Mouse (Mus musculus): ENCODE measurements at regions not wholly inside any gene's neighbourhood (a gene's known extent, or its start where the extent isn't known, plus 50 kb on each side); places are given as distances from the start of the nearest gene placed in this dataset.

- peak overlapping the region; percentile 5 for H3K4me2 ChIP-seq (ENCODE audit: low read depth)
- no peak overlapping the region for H3ac ChIP-seq (ENCODE audit: control insufficient read depth, insufficient read length)
- no peaks in the 10 kb centered on the region for H3K27me3 ChIP-seq (ENCODE audit: control insufficient read depth, insufficient read depth, insufficient read length)
- no peaks in the 10 kb centered on the region for H3K36me3 ChIP-seq (ENCODE audit: control insufficient read depth, insufficient read depth)
- no peak overlapping the region for H3K4me3 ChIP-seq
- no peaks in the 10 kb centered on the region for H3K79me2 ChIP-seq (ENCODE audit: control insufficient read depth, insufficient read depth)
- TF ChIP-seq TCF12 (IDR thresholded peaks at IDR 0.05; ENCODE audit: insufficient read depth, poor library complexity, severe bottlenecking) (no peak), SRF (IDR thresholded peaks at IDR 0.05; ENCODE audit: control insufficient read depth, insufficient read length, low read depth) (no peak), E2F4 (IDR thresholded peaks at IDR 0.05; ENCODE audit: insufficient read depth) (no peak), USF1 (IDR thresholded peaks at IDR 0.05; ENCODE audit: low read depth) (no peak), TCF3 (IDR thresholded peaks at IDR 0.05; ENCODE audit: insufficient read length, low read depth) (peak; percentile 34), CEBPB (IDR thresholded peaks at IDR 0.05; ENCODE audit: insufficient read depth, poor library complexity, severe bottlenecking) (0 out of 2 replicates have a peak, but pooled peaks have one; percentile 18), REST (IDR thresholded peaks at IDR 0.05; ENCODE audit: insufficient read depth, insufficient read length) (no peak), MYOD1 (IDR thresholded peaks at IDR 0.05; ENCODE audit: control insufficient read depth in 1 of 3, insufficient read length in 2 of 3, low read depth in 2 of 3) (peak; percentile 61 to 96 (median 89)), MAX (IDR thresholded peaks at IDR 0.05; ENCODE audit: low read depth) (no peak), POLR2A (IDR thresholded peaks at IDR 0.05; ENCODE audit: insufficient read length, low read depth) (no peak), MYOG (IDR thresholded peaks at IDR 0.05; ENCODE audit: control insufficient read depth in 1 of 3, insufficient read depth in 1 of 3, insufficient read length in 2 of 3, low read depth in 2 of 3) (peak; percentile 54 to 81 (median 67)), POLR2AphosphoS2 (IDR thresholded peaks at IDR 0.05; ENCODE audit: insufficient read length, low read depth) (no peak)
These were observed 274.5 kb upstream of the Sulf2 start for GRCm38 (mm10) chr2:166429918-166430317.

GRCm38 (mm10) chr2:166429494-166429893 is 274.0 kb upstream of the Sulf2 start:
- Histone ChIP-seq H3ac (ENCODE audit: control insufficient read depth, insufficient read length) (no peak overlapping the region), H3K79me2 (ENCODE audit: control insufficient read depth, insufficient read depth) (no peaks in the 10 kb centered on the region), H3K4me2 (ENCODE audit: low read depth) (peak overlapping the region; percentile 5), H3K36me3 (ENCODE audit: control insufficient read depth, insufficient read depth) (no peaks in the 10 kb centered on the region), H3K27me3 (ENCODE audit: control insufficient read depth, insufficient read depth, insufficient read length) (no peaks in the 10 kb centered on the region), H3K4me3 (no peak overlapping the region)
- no peak for TF ChIP-seq POLR2A (IDR thresholded peaks at IDR 0.05; ENCODE audit: insufficient read length, low read depth)
- no peak for TF ChIP-seq E2F4 (IDR thresholded peaks at IDR 0.05; ENCODE audit: insufficient read depth)
- TF ChIP-seq TCF12 (IDR thresholded peaks at IDR 0.05; ENCODE audit: insufficient read depth, poor library complexity, severe bottlenecking), result no peak
- TF ChIP-seq CEBPB (IDR thresholded peaks at IDR 0.05; ENCODE audit: insufficient read depth, poor library complexity, severe bottlenecking), result no peak
- no peak for TF ChIP-seq MAX (IDR thresholded peaks at IDR 0.05; ENCODE audit: low read depth)
- TF ChIP-seq POLR2AphosphoS2 (IDR thresholded peaks at IDR 0.05; ENCODE audit: insufficient read length, low read depth), result no peak
- TF ChIP-seq MYOG (IDR thresholded peaks at IDR 0.05; ENCODE audit: control insufficient read depth in 1 of 3, insufficient read depth in 1 of 3, insufficient read length in 2 of 3, low read depth in 2 of 3), result no peak
- TF ChIP-seq USF1 (IDR thresholded peaks at IDR 0.05; ENCODE audit: low read depth), result no peak
- TF ChIP-seq SRF (IDR thresholded peaks at IDR 0.05; ENCODE audit: control insufficient read depth, insufficient read length, low read depth), result no peak
- TF ChIP-seq TCF3 (IDR thresholded peaks at IDR 0.05; ENCODE audit: insufficient read length, low read depth), result no peak
- no peak for TF ChIP-seq MYOD1 (IDR thresholded peaks at IDR 0.05; ENCODE audit: control insufficient read depth in 1 of 3, insufficient read length in 2 of 3, low read depth in 2 of 3)
- no peak for TF ChIP-seq REST (IDR thresholded peaks at IDR 0.05; ENCODE audit: insufficient read depth, insufficient read length)

- no peak overlapping the region for H3ac ChIP-seq (ENCODE audit: control insufficient read depth, insufficient read length)
- H3K27me3 ChIP-seq (ENCODE audit: control insufficient read depth, insufficient read depth, insufficient read length), result no peaks in the 10 kb centered on the region
- H3K4me2 ChIP-seq (ENCODE audit: low read depth), result peak overlapping the region; percentile 72
- no peaks in the 10 kb centered on the region for H3K36me3 ChIP-seq (ENCODE audit: control insufficient read depth, insufficient read depth)
- H3K79me2 ChIP-seq (ENCODE audit: control insufficient read depth, insufficient read depth), result no peaks in the 10 kb centered on the region
- TF ChIP-seq TCF12 (IDR thresholded peaks at IDR 0.05; ENCODE audit: insufficient read depth, poor library complexity, severe bottlenecking), result no peak
- TF ChIP-seq REST (IDR thresholded peaks at IDR 0.05; ENCODE audit: insufficient read depth, insufficient read length), result no peak
- TF ChIP-seq POLR2A (IDR thresholded peaks at IDR 0.05; ENCODE audit: insufficient read length, low read depth), result no peak
- TF ChIP-seq CEBPB (IDR thresholded peaks at IDR 0.05; ENCODE audit: insufficient read depth, poor library complexity, severe bottlenecking), result no peak
- no peak for TF ChIP-seq TCF3 (IDR thresholded peaks at IDR 0.05; ENCODE audit: insufficient read length, low read depth)
- no peak for TF ChIP-seq MYOD1 (IDR thresholded peaks at IDR 0.05; ENCODE audit: control insufficient read depth in 1 of 3, insufficient read length in 2 of 3, low read depth in 2 of 3)
- no peak for TF ChIP-seq E2F4 (IDR thresholded peaks at IDR 0.05; ENCODE audit: insufficient read depth)
- TF ChIP-seq SRF (IDR thresholded peaks at IDR 0.05; ENCODE audit: control insufficient read depth, insufficient read length, low read depth), result no peak
- TF ChIP-seq MAX (IDR thresholded peaks at IDR 0.05; ENCODE audit: low read depth), result no peak
- TF ChIP-seq MYOG (IDR thresholded peaks at IDR 0.05; ENCODE audit: control insufficient read depth in 1 of 3, insufficient read depth in 1 of 3, insufficient read length in 2 of 3, low read depth in 2 of 3), result no peak
- TF ChIP-seq USF1 (IDR thresholded peaks at IDR 0.05; ENCODE audit: low read depth), result no peak
- TF ChIP-seq POLR2AphosphoS2 (IDR thresholded peaks at IDR 0.05; ENCODE audit: insufficient read length, low read depth), result no peak
- H3K4me3 ChIP-seq, result no peak overlapping the region
These were observed 271.9 kb upstream of the Sulf2 start for GRCm38 (mm10) chr2:166427390-166427789.

GRCm38 (mm10) chr2:166426960-166427359 is 271.5 kb upstream of the Sulf2 start:
- H3K79me2 ChIP-seq (ENCODE audit: control insufficient read depth, insufficient read depth), result no peaks in the 10 kb centered on the region
- H3K36me3 ChIP-seq (ENCODE audit: control insufficient read depth, insufficient read depth), result no peaks in the 10 kb centered on the region
- H3K4me3 ChIP-seq, result no peak overlapping the region
- TF ChIP-seq CEBPB (IDR thresholded peaks at IDR 0.05; ENCODE audit: insufficient read depth, poor library complexity, severe bottlenecking), result no peak
- TF ChIP-seq E2F4 (IDR thresholded peaks at IDR 0.05; ENCODE audit: insufficient read depth), result no peak
- TF ChIP-seq REST (IDR thresholded peaks at IDR 0.05; ENCODE audit: insufficient read depth, insufficient read length), result peak; percentile 92
- peak overlapping the region; percentile 72 for H3K4me2 ChIP-seq (ENCODE audit: low read depth)
- no peaks in the 10 kb centered on the region for H3K27me3 ChIP-seq (ENCODE audit: control insufficient read depth, insufficient read depth, insufficient read length)
- no peak overlapping the region for H3ac ChIP-seq (ENCODE audit: control insufficient read depth, insufficient read length)

- Histone ChIP-seq H3K36me3 (ENCODE audit: control insufficient read depth, insufficient read depth) (no peaks in the 10 kb centered on the region), H3K4me2 (ENCODE audit: low read depth) (peak overlapping the region; percentile 72), H3ac (ENCODE audit: control insufficient read depth, insufficient read length) (no peak overlapping the region), H3K27me3 (ENCODE audit: control insufficient read depth, insufficient read depth, insufficient read length) (no peaks in the 10 kb centered on the region), H3K4me3 (no peak overlapping the region), H3K79me2 (ENCODE audit: control insufficient read depth, insufficient read depth) (no peaks in the 10 kb centered on the region)
- TF ChIP-seq TCF12 (IDR thresholded peaks at IDR 0.05; ENCODE audit: insufficient read depth, poor library complexity, severe bottlenecking) (no peak), POLR2A (IDR thresholded peaks at IDR 0.05; ENCODE audit: insufficient read length, low read depth) (no peak), CEBPB (IDR thresholded peaks at IDR 0.05; ENCODE audit: insufficient read depth, poor library complexity, severe bottlenecking) (no peak), E2F4 (IDR thresholded peaks at IDR 0.05; ENCODE audit: insufficient read depth) (no peak), USF1 (IDR thresholded peaks at IDR 0.05; ENCODE audit: low read depth) (no peak), MYOD1 (IDR thresholded peaks at IDR 0.05; ENCODE audit: control insufficient read depth in 1 of 3, insufficient read length in 2 of 3, low read depth in 2 of 3) (no peak), MYOG (IDR thresholded peaks at IDR 0.05; ENCODE audit: control insufficient read depth in 1 of 3, insufficient read depth in 1 of 3, insufficient read length in 2 of 3, low read depth in 2 of 3) (no peak), MAX (IDR thresholded peaks at IDR 0.05; ENCODE audit: low read depth) (no peak), TCF3 (IDR thresholded peaks at IDR 0.05; ENCODE audit: insufficient read length, low read depth) (no peak), SRF (IDR thresholded peaks at IDR 0.05; ENCODE audit: control insufficient read depth, insufficient read length, low read depth) (no peak), REST (IDR thresholded peaks at IDR 0.05; ENCODE audit: insufficient read depth, insufficient read length) (no peak), POLR2AphosphoS2 (IDR thresholded peaks at IDR 0.05; ENCODE audit: insufficient read length, low read depth) (no peak)
These were observed 271.0 kb upstream of the Sulf2 start for GRCm38 (mm10) chr2:166426457-166426856.
